Mouse (Mus musculus) kidney, adult 2 months (tissue): ENCODE data around the gene Hyou1. TPM values are rescaled to one million over a fixed set of nuclear protein-coding genes. Genes with fewer than 3 reads are reported as not detected.

ENCODE experiments used
- DNase-seq: peaks from one replicate; pipeline ENCODE4 v3.0.0; 2021
- H3K27ac ChIP-seq: fragments of 200-500 bp; 2 replicates; pipeline ENCODE4 v1.5.1; 2012; ENCODE audit warnings: low read depth, low read length, control low read depth, inconsistent platforms; ENCODE audit not compliant: insufficient read depth
- H3K27me3 ChIP-seq: fragments of 200-500 bp; replicated peaks from 2 replicates; pipeline ENCODE4 v1.6.1; 2012; ENCODE audit warnings: mild to moderate bottlenecking, moderate library complexity, low read length, inconsistent platforms; ENCODE audit not compliant: control insufficient read depth, insufficient read depth
- H3K36me3 ChIP-seq: fragments of 200-500 bp; 2 replicates; pipeline ENCODE4 v1.6.1; 2012; ENCODE audit warnings: mild to moderate bottlenecking, moderate library complexity, low read length, inconsistent platforms; ENCODE audit not compliant: control insufficient read depth, insufficient read depth
- H3K4me1 ChIP-seq: fragments of 200-500 bp; 2 replicates; pipeline ENCODE4 v1.6.1; 2011; ENCODE audit warnings: low read length; ENCODE audit not compliant: control insufficient read depth, insufficient read depth
- H3K4me3 ChIP-seq: fragments of 200-500 bp; 2 replicates; pipeline ENCODE4 v1.5.1; 2011; ENCODE audit warnings: mild to moderate bottlenecking, low read depth, low read length, control low read depth; ENCODE audit not compliant: insufficient read depth
- CTCF ChIP-seq: fragments of 200-500 bp; conservative IDR thresholded peaks from 2 replicates; pipeline ENCODE4 v1.5.1; 2011; ENCODE audit warnings: low read depth, mild to moderate bottlenecking, control low read depth, low read length, moderate library complexity, mixed read lengths; ENCODE audit not compliant: insufficient read depth, insufficient read length
- POLR2A ChIP-seq: fragments of 200-500 bp; IDR thresholded peaks from one replicate; pipeline ENCODE4 v1.6.1; 2011; ENCODE audit warnings: low read depth, low read length, control low read depth
- WGBS: fragments of 180-500 bp; shearing (Covaris S2); methylation state at CpG from one replicate; pipeline ENCODE4 v1.1.7; 2018; 5-methylcytosine and 5-hydroxymethylcytosine counted together
- polyA plus RNA-seq: library from polyadenylated mRNA; depleted of rRNA; stranded (reverse); fragments of >200 nt; gene quantifications from 2 replicates; pipeline ENCODE4 v1.2.3, GENCODE M21; 2012

Gene Hyou1
- polyA plus RNA-seq, 1 experiment: 42.3 TPM

GRCm38 (mm10) chr9:44336964-44337363, 42.3 kb upstream of the Hyou1 start:
- TF ChIP-seq POLR2A (no peak), CTCF (no peak)
- Histone ChIP-seq H3K27ac (no peak overlapping the region), H3K4me1 (peaks cover 6% of the 10 kb centered on the region; the same call in 1 of the 2 replicates), H3K4me3 (no peak overlapping the region), H3K27me3 (no peaks in the 10 kb centered on the region), H3K36me3 (no peaks in the 10 kb centered on the region)
- DNase-seq: no peak
- 83% methylated on average over 3 of the region's 3 CpGs for WGBS

GRCm38 (mm10) chr9:44337436-44338169, 41.7 kb upstream of the Hyou1 start:
- DNase-seq: no peak
- H3K27ac ChIP-seq: no peak overlapping the region
- peaks cover 9% of the 10 kb centered on the region; the same call in 1 of the 2 replicates for H3K4me1 ChIP-seq
- no peak overlapping the region for H3K4me3 ChIP-seq
- TF ChIP-seq POLR2A (no peak), CTCF (no peak)
- no peaks in the 10 kb centered on the region for H3K27me3 ChIP-seq
- 62% methylated on average over 9 of the region's 9 CpGs for WGBS
- no peaks in the 10 kb centered on the region for H3K36me3 ChIP-seq

GRCm38 (mm10) chr9:44338574-44338973, 40.7 kb upstream of the Hyou1 start:
- 0 out of 2 replicates have a peak, but pooled peaks have one; percentile 14 for TF ChIP-seq CTCF
- no peak for TF ChIP-seq POLR2A
- WGBS: 74% methylated on average over 5 of the region's 5 CpGs
- Histone ChIP-seq H3K27me3 (no peaks in the 10 kb centered on the region), H3K36me3 (no peaks in the 10 kb centered on the region), H3K4me3 (no peak overlapping the region), H3K4me1 (peaks cover 16% of the 10 kb centered on the region; the same call in 1 of the 2 replicates), H3K27ac (no peak overlapping the region)
- DNase-seq: no peak

GRCm38 (mm10) chr9:44341487-44341886, 37.8 kb upstream of the Hyou1 start:
- H3K4me3 ChIP-seq: no peak overlapping the region
- DNase-seq: no peak
- no peaks in the 10 kb centered on the region for H3K27me3 ChIP-seq
- peaks cover 11% of the 10 kb centered on the region; the same call in 1 of the 2 replicates for H3K4me1 ChIP-seq
- no peaks in the 10 kb centered on the region for H3K36me3 ChIP-seq
- no peak overlapping the region for H3K27ac ChIP-seq
- WGBS: 88% methylated on average over 5 of the region's 5 CpGs
- TF ChIP-seq CTCF: no peak
- TF ChIP-seq POLR2A: no peak

GRCm38 (mm10) chr9:44342173-44342572, 37.1 kb upstream of the Hyou1 start:
- Histone ChIP-seq H3K27me3 (no peaks in the 10 kb centered on the region), H3K36me3 (no peaks in the 10 kb centered on the region), H3K4me3 (no peak overlapping the region), H3K4me1 (peaks cover 11% of the 10 kb centered on the region; the same call in 1 of the 2 replicates), H3K27ac (no peak overlapping the region)
- DNase-seq: no peak
- WGBS: 59% methylated on average over 3 of the region's 3 CpGs
- no peak for TF ChIP-seq POLR2A
- no peak for TF ChIP-seq CTCF

- no peak for DNase-seq
- 92% methylated on average over 1 of the region's 1 CpGs for WGBS
- H3K4me3 ChIP-seq: no peak overlapping the region
- no peaks in the 10 kb centered on the region for H3K27me3 ChIP-seq
- peaks cover 11% of the 10 kb centered on the region; the same call in 1 of the 2 replicates for H3K4me1 ChIP-seq
- TF ChIP-seq POLR2A: no peak
- TF ChIP-seq CTCF: no peak
- no peaks in the 10 kb centered on the region for H3K36me3 ChIP-seq
- no peak overlapping the region for H3K27ac ChIP-seq
Measured at GRCm38 (mm10) chr9:44342605-44343004, 36.7 kb upstream of the Hyou1 start.

GRCm38 (mm10) chr9:44343290-44343689, 36.0 kb upstream of the Hyou1 start:
- TF ChIP-seq POLR2A: no peak
- 6% methylated on average over 6 of the region's 6 CpGs for whole genome bisulfite sequencing

More at GRCm38 (mm10) chr9:44343290-44343689, 36.0 kb upstream of the Hyou1 start:
- peak overlapping the region; percentile 19 for H3K27ac ChIP-seq
- DNase-seq: no peak
- peaks cover 11% of the 10 kb centered on the region; the same call in 1 of the 2 replicates for H3K4me1 ChIP-seq
- no peaks in the 10 kb centered on the region for H3K27me3 ChIP-seq
- H3K36me3 ChIP-seq: no peaks in the 10 kb centered on the region
- H3K4me3 ChIP-seq: peak overlapping the region; percentile 94
